Mouse (Mus musculus) right cerebral cortex, postnatal 25 days (tissue): ENCODE measurements around the gene Olfr1133.
"Not testable (repeated sequence)": the region's sequence is repeated elsewhere in the genome, so short reads cannot be mapped to it uniquely, and the experiment has no call there.

Source experiments
- DNase-seq: peaks from one replicate; pipeline ENCODE4 v3.0.0; 2022

The Olfr1133 gene

GRCm38 (mm10) chr2:87647274-87647673 is at the start of gene Olfr1133:
Olfr1133 (minus strand) TSS chr2:87647374.
- no peak for DNase-seq

DNA sequence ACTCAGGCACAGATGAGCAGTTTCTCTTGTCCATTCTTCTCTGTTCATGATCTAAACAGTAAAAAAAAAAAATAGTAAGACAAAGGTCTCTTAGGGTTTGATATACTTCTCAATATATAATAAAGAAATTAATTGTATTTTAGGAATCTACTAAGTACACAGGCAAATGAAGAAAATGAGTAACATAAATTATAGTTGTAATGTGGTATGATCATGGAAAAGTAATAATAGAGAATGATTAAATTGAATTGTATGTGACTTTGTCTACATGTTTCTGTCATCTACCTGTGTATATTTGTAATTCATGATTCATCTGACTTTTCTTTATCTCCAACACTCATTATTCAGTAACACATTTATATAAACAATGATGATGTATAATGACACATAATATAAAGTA is 46.7 kb upstream of the Olfr1133 start, which contains the start of gene Olfr1136:
Olfr1136 (minus strand) TSS at position 101 of the 400 bp plus-strand sequence.
- DNase-seq = no peak

GRCm38 (mm10) chr2:87673564-87673963 is 26.4 kb upstream of the Olfr1133 start, which contains the start of gene Olfr1135:
Olfr1135 (minus strand) TSS chr2:87673664.
- no peak for DNase-seq

- no peak for DNase-seq
Observed at GRCm38 (mm10) chr2:87658360-87658759, 11.2 kb upstream of the Olfr1133 start, which contains the start of gene Olfr1134. Olfr1134 (minus strand) TSS chr2:87658460.

DNA sequence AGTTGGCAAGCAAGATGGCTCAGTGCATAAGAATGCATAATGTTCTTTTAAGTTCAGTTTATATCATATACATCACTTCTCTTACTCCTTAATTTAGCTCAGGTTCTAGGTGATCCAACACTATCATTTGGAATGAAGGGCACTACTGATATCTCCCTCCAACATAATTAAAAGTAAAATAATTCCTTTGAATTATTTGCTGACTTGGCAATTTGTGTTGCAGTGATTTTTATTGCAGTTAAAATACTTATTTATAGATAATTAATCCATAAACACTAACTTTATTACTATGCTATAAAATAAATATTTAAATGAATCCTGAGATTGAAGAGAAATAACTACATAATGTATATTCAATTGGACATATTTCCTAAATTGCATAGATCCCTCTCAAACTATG is 4.7 kb downstream of the Olfr1133 start:
- no peak for DNase-seq

GRCm38 (mm10) chr2:87637435-87637834 is 9.7 kb downstream of the Olfr1133 start, which contains the start of gene Olfr1132:
Olfr1132 (minus strand) TSS chr2:87637535.
- no peak for DNase-seq

DNA sequence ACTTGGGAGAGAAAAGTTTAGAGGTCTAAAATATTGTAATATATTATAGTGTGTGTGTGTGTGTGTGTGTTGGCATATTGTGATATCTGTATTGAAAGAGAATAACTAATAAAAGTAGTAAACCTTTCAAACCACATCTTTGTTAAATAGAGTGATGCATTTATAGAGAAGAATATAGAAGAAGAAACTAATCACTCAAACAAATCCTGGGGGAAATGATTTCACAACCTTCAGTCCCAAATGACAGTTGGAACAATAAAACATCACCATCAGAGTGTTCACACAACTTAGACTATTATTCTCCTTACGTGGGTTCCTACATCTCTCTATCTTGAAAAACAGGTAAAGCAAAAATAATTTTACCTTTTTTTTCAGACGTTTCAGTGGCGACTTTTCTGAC is 20.4 kb downstream of the Olfr1133 start, which contains the start of gene Olfr1131:
Olfr1131 (plus strand) TSS at position 301 of the 400 bp plus-strand sequence.
- DNase-seq = no peak

DNA sequence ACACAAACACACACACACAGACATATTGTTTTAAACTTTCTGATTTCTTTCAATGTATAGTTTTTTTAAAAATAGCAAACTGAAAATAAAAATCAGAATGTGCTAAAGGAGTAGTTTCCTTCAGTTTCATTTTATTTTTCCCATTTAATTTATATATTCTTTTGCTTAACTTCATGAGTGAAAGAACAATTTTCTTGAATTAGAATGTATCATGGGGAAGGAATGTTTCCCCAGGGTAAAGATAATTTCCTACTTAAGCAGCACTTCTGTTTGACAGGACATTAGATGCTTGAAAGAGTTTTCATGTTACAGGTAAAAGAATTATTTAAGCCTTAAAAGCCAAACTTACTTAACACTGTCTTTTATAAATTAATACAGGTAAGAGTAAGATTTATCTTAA is 41.3 kb downstream of the Olfr1133 start, which contains the start of gene Olfr1130:
Olfr1130 (plus strand) TSS at position 301 of the 400 bp plus-strand sequence.
- DNase-seq = not testable (repeated sequence)
